Mouse (Mus musculus): ENCODE measurements around the gene Dnajc19. TPM values are rescaled to one million over a fixed set of nuclear protein-coding genes. Genes with fewer than 3 reads are reported as not detected.

Dnajc19 gene
- total RNA-seq, 2 experiments from 2014 or later: 53.4 to 55.5 TPM

GRCm38 (mm10) chr3:34033720-34034364, 47.3 kb downstream of the Dnajc19 start:
- no peak for DNase-seq (ENCODE audit: low spot score in 2 of 2)

GRCm38 (mm10) chr3:34030601-34031000, 50.5 kb downstream of the Dnajc19 start:
- DNase-seq (ENCODE audit: low spot score in 2 of 2): no peak

- DNase-seq (ENCODE audit: low spot score in 2 of 2): no peak
These were observed 52.2 kb downstream of the Dnajc19 start for GRCm38 (mm10) chr3:34028935-34029334.

GRCm38 (mm10) chr3:34021259-34021828, 59.8 kb downstream of the Dnajc19 start:
- DNase-seq (ENCODE audit: low spot score in 2 of 2): no peak

- peak; percentile 4 to 10 for DNase-seq (ENCODE audit: low spot score in 2 of 2)
These were observed 60.5 kb downstream of the Dnajc19 start for GRCm38 (mm10) chr3:34020382-34021258.

GRCm38 (mm10) chr3:34019540-34020381, 61.4 kb downstream of the Dnajc19 start, which contains the start of gene Fxr1:
Gene Fxr1 (plus strand): TSS chr3:34019943.
- DNase-seq (ENCODE audit: low spot score in 2 of 2): peak; percentile 82 to 85

- no peak for DNase-seq (ENCODE audit: low spot score in 2 of 2)
These were observed 72.9 kb downstream of the Dnajc19 start for GRCm38 (mm10) chr3:34008191-34008590.

DNA sequence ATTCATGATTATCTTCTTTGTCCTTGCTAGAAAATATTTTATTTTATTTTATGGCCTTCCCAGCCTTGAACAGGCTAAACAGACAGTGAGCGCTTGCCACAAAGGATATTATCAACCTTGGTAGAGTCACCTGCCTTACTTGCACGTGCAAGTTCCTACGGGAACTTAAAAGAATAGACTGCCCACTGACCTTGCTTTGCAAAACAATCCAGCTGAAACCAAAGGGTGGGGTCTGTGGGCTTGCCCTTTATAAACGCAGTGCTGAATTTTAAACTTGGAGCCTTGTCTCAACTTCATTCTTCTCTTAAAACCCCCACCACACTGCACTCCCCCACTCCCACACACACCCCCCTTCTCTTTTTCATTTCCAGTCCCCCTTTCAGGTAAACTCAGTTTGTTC, 73.5 kb downstream of the Dnajc19 start:
- DNase-seq (ENCODE audit: low spot score in 2 of 2): no peak

DNA sequence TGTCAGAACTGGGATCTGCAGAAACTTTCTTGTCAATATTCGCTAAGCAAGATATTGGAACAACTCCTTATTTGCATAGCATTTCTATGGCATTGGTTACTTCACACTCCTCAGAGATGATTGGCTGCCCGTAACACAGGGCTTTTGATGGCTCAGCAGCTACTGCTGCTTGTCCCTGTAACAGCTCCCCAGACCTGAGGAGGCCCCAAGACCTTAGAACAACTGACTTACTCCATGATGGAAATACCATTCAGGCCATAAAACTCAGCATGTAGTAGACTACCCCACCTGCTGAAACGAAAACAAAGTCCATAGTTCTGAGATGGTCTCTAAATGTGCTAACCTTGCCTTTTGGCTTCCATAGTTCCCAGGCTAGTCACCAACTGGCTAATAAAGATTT, 74.3 kb downstream of the Dnajc19 start:
- DNase-seq (ENCODE audit: low spot score in 2 of 2): no peak

DNA sequence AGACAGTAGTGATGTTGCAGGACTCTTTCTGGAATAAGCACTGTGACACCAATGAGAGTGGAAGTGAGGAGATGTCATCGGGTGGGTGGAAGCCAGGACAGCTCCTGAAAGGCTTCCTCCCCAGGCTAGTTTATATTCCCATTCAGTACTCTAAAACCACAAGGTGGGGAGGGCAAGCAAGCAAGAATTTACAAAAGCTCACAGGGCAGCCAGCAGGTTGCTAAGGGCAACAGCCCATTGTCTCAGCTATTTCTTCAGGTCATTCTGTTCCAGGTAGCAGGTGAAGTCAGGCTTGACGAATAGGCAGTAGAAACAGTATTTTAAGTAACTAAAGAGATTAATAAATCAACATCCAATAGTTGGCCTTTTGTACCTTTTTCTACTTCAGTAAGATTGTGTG, 74.8 kb downstream of the Dnajc19 start:
- no peak for DNase-seq (ENCODE audit: low spot score in 2 of 2)

Other genes starting within 250 kb of the Dnajc19 start
- gene Ccdc39, start 237.0 kb downstream of the Dnajc19 start, total RNA-seq (2021): 10 to 100 TPM; 26.8 to 32.8 TPM
- 10 to 100 TPM; 74.0 to 77.7 TPM for gene Fxr1, start 61.4 kb downstream of the Dnajc19 start, total RNA-seq (2021)

Data from layer of hippocampus, postnatal 14 days (tissue).